Mouse (Mus musculus) lung, embryonic 15.5 days (tissue): ENCODE measurements around the gene Iqck. TPM values are rescaled to one million over a fixed set of nuclear protein-coding genes. Genes with fewer than 3 reads are reported as not detected.

Experiments
- ATAC-seq: fragments of 200-750 bp; cut with Nextera tagmentation; 2 replicates; pipeline ENCODE4 v1.8.0; 2017; ENCODE audit warnings: moderate number of reproducible peaks, borderline replicate concordance; ENCODE audit not compliant: low FRiP score, low TSS enrichment; ENCODE audit errors: extremely low read depth
- H3K27ac ChIP-seq: fragments of 300-500 bp; sonication (generic); 2 replicates; pipeline ENCODE4 v1.5.1; 2015; ENCODE audit warnings: moderate library complexity, mild to moderate bottlenecking, inconsistent platforms
- H3K27me3 ChIP-seq: fragments of 300-500 bp; sonication (generic); 2 replicates; pipeline ENCODE4 v1.6.1; 2015; ENCODE audit warnings: inconsistent platforms
- H3K36me3 ChIP-seq: fragments of 300-500 bp; sonication (generic); 2 replicates; pipeline ENCODE4 v1.6.1; 2015; ENCODE audit warnings: inconsistent platforms
- H3K4me1 ChIP-seq: fragments of 300-500 bp; sonication (generic); 2 replicates; pipeline ENCODE4 v1.6.1; 2015; ENCODE audit warnings: inconsistent platforms
- H3K4me2 ChIP-seq: fragments of 300-500 bp; sonication (generic); 2 replicates; pipeline ENCODE4 v1.6.1; 2015; ENCODE audit warnings: inconsistent platforms, mild to moderate bottlenecking, moderate library complexity
- H3K4me3 ChIP-seq: fragments of 300-500 bp; sonication (generic); 2 replicates; pipeline ENCODE4 v1.5.1; 2015; ENCODE audit warnings: mild to moderate bottlenecking, inconsistent platforms
- H3K9ac ChIP-seq: fragments of 300-500 bp; sonication (generic); 2 replicates; pipeline ENCODE4 v1.6.1; 2015; ENCODE audit warnings: inconsistent platforms
- H3K9me3 ChIP-seq: fragments of 300-500 bp; sonication (generic); 2 replicates; pipeline ENCODE4 v1.6.1; 2016; ENCODE audit warnings: inconsistent platforms
- WGBS: fragments of 180-500 bp; shearing (Covaris S2); methylation state at CpG from one replicate; pipeline ENCODE4 v1.1.7; 2015; 5-methylcytosine and 5-hydroxymethylcytosine counted together
- polyA plus RNA-seq: library from polyadenylated mRNA; unstranded; fragments of >200 nt; fragmentation: Nextera tagmentation; extraction: Ambion mirVana; gene quantifications from 2 replicates; pipeline ENCODE4 v1.2.1, GENCODE M21; 2015

The Iqck gene
- polyA plus RNA-seq, 1 experiment from 2014 or later, result 3.7 TPM

DNA sequence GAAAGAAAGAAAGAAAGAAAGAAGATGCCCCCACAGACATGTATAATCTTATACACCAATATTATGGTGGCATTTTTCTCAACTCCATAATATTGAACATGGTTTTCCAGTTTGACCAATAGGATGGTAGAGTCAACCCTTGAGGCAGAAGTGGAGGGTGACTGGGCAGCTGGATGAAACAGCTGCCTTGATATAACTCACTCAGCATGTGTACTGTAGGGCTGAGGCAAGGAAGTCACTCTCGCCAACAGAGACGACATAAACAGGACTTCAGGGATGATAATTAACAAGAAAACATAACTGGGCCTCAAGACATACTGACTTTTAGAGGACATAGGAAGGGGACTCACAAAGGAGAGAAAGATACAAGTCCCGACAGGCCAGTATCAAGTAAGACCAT lies 946 bp upstream of the Iqck start:
- Histone ChIP-seq H3K36me3 (peaks cover 31% of the 10 kb centered on the region), H3K9ac (peak overlapping the region; percentile 77), H3K4me1 (peaks cover 33% of the 10 kb centered on the region), H3K4me2 (peak overlapping the region; percentile 76), H3K27me3 (no peaks in the 10 kb centered on the region), H3K9me3 (no peaks in the 10 kb centered on the region), H3K4me3 (peak overlapping the region; percentile 75), H3K27ac (no peak overlapping the region)
- no peak for ATAC-seq
- WGBS, result 11% methylated on average over 3 of the region's 3 CpGs

DNA sequence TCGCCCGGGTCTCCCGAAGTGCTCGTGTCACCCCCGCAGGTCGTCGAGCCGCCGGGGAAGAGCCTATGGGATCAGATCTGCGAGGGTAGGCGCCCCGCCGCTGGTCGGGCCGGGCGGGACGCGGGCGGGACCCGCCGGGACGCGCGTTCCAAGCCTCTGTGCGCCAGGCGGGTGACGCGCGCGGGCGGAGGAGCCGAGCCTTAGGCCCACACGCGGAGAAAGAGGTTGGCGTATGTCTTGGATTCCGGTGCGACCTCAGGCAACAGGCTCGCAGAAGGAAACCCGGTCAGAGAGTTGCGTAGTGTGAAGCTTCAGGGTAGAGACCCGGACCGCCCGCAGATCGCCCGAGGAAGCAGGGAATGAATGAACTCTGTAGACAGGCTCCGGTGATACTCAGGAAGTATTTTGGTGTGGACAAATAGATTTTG lies 339 bp downstream of the Iqck start, which contains the start of gene Knop1:
Knop1 (minus strand) TSS at position 378 of the 428 bp plus-strand sequence.
- H3K36me3 ChIP-seq, result peaks cover 22% of the 10 kb centered on the region
- peaks cover 23% of the 10 kb centered on the region for H3K4me1 ChIP-seq
- no peaks in the 10 kb centered on the region for H3K27me3 ChIP-seq
- under 1% methylated on average over 46 of the region's 46 CpGs for WGBS
- H3K9ac ChIP-seq, result peak within 1 kb of the TSS; percentile 77
- no peaks in the 10 kb centered on the region for H3K9me3 ChIP-seq
- ATAC-seq, result peak; percentile 75
- peak within 1 kb of the TSS; percentile 75 for H3K4me3 ChIP-seq
- peak within 1 kb of the TSS; percentile 76 for H3K4me2 ChIP-seq
- H3K27ac ChIP-seq, result peak within 1 kb of the TSS; percentile 63

DNA sequence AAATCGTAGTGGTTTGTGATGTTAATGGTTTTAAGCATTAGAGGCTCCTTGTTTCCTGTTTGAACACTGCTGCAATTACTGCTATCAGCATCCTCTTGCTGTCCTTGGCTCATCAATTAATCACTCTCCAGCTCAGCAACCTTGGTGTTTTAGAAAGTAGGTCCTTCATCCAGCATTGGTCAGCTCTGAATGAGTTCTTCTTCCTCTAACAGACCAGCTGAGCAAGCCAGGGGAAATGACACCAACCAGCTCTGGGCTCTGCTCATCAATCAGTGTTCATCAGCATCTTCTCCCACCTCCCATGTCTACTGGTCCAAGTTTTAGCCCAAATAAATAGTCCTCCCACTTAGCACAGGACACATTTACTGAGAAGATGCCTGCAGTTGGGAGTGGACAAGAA lies 3.1 kb downstream of the Iqck start:
- no peak for ATAC-seq
- Histone ChIP-seq H3K9ac (no peak overlapping the region), H3K36me3 (no peaks in the 10 kb centered on the region), H3K4me2 (no peak overlapping the region), H3K9me3 (no peaks in the 10 kb centered on the region), H3K4me1 (peaks cover 18% of the 10 kb centered on the region), H3K4me3 (no peak overlapping the region), H3K27ac (no peak overlapping the region), H3K27me3 (no peaks in the 10 kb centered on the region)
- WGBS, result 73% methylated on average over 1 of the region's 1 CpGs

DNA sequence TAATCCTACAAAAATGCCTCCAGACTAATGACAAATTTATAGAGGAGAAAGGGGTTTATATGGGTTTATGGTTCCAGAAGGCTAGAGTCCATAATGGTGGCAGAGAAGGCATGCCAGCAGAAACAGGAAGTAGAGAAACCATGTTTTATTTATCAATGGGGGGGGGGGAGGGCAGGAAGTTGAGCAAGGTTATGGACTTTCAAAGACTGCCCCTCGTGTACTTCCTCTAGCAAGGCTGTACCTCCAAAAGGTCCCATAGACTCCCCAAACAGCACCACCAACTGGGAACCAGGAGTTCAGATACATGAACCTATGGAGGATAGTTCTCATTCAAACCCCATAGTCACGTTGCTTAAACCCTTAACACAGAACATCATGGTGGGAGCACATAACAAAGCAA lies 9.8 kb downstream of the Iqck start:
- no peaks in the 10 kb centered on the region for H3K4me1 ChIP-seq
- ATAC-seq, result no peak
- no peak overlapping the region for H3K27ac ChIP-seq
- no peak overlapping the region for H3K4me3 ChIP-seq
- no peaks in the 10 kb centered on the region for H3K36me3 ChIP-seq
- no peak overlapping the region for H3K9ac ChIP-seq
- 60% methylated on average over 2 of the region's 2 CpGs for WGBS
- no peaks in the 10 kb centered on the region for H3K27me3 ChIP-seq
- H3K4me2 ChIP-seq, result no peak overlapping the region
- H3K9me3 ChIP-seq, result no peaks in the 10 kb centered on the region

DNA sequence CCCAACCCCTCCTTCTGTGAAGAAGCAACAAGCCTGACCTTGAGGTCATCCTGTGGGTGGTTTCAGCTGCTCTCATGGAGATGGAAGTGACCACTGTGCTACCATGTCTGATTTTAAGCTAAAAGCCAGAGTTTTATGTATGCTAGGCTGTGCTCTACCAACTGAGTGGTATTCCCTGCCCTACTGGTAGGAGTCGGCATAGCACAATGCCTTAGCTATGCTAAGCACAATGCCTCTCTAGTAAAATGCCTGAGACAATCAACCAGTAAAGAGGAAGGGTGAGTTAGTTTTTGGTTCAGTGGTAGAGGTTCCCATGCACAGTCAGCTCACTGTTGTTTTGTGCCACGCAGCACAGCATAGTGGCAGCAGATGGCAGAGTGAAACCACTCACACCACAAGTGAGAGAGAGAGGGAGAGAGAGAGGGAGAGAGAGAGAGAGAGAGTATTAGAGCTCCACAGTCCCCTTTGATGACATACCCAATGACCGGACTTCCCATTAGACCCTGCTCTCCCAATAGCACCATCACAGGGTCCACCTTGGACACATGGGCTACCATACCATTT lies 24.0 kb downstream of the Iqck start:
- Histone ChIP-seq H3K4me3 (no peak overlapping the region), H3K27me3 (no peaks in the 10 kb centered on the region), H3K9me3 (no peaks in the 10 kb centered on the region), H3K27ac (no peak overlapping the region), H3K4me2 (no peak overlapping the region), H3K9ac (no peak overlapping the region), H3K36me3 (no peaks in the 10 kb centered on the region), H3K4me1 (0 out of 2 replicates have a peak, but pooled peaks cover 8% of the 10 kb centered on the region)
- no peak for ATAC-seq
- 89% methylated on average over 3 of the region's 3 CpGs for WGBS

- Histone ChIP-seq H3K4me1 (peaks cover 15% of the 10 kb centered on the region), H3K27me3 (no peaks in the 10 kb centered on the region), H3K9me3 (no peaks in the 10 kb centered on the region), H3K27ac (no peak overlapping the region), H3K4me3 (no peak overlapping the region), H3K36me3 (no peaks in the 10 kb centered on the region), H3K9ac (no peak overlapping the region), H3K4me2 (no peak overlapping the region)
- ATAC-seq, result no peak
- WGBS, result 45% methylated on average over 4 of the region's 4 CpGs
Measured at GRCm38 (mm10) chr7:118883957-118884356, 28.4 kb downstream of the Iqck start.

- WGBS, result 69% methylated on average over 4 of the region's 4 CpGs
- H3K4me3 ChIP-seq, result no peak overlapping the region
- H3K27ac ChIP-seq, result no peak overlapping the region
- no peaks in the 10 kb centered on the region for H3K36me3 ChIP-seq
- H3K9me3 ChIP-seq, result no peaks in the 10 kb centered on the region
- H3K9ac ChIP-seq, result no peak overlapping the region
- H3K4me1 ChIP-seq, result peaks cover 24% of the 10 kb centered on the region
- H3K27me3 ChIP-seq, result no peaks in the 10 kb centered on the region
- no peak for ATAC-seq
- H3K4me2 ChIP-seq, result no peak overlapping the region
Measured at GRCm38 (mm10) chr7:118884969-118885368, 29.4 kb downstream of the Iqck start.

DNA sequence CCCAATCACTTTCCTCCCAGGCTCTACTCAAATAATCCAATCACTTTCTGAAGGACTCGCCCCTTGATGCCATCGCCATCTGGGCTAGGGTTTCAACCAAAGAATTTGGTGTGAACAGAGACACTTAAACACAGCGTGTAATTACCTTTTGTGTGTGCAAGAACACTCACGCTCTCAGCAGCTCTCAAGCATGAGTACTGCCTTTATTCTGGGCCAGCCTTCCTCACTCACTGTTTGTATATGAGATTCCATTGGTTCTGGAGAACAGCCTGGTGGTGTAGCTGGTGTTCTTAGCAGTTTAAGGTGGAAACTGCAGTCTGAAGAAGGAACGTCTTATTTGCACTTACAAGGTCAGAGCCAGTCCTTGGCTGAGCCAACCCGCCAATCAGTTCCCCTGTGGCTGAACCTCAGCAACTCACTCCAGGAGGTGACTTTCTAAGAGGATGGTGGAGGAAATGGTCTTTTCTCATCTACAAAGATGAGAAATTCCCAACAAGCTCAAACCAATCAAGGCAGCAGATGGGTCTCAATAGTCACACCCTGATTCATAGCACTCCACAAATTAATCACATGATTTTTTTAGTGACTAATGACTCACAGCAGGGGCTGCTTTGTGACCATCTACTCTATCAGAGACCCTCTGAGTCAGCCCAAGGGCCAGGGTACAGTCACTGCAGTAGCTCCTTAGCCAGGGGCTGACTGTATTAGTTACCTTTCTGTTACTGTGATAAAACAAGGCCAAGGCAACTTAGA lies 31.9 kb downstream of the Iqck start:
- no peaks in the 10 kb centered on the region for H3K9me3 ChIP-seq
- no peak overlapping the region for H3K9ac ChIP-seq
- no peak overlapping the region for H3K4me3 ChIP-seq
- peak overlapping the region; percentile 87 for H3K27ac ChIP-seq
- peaks cover 26% of the 10 kb centered on the region for H3K4me1 ChIP-seq
- H3K36me3 ChIP-seq, result no peaks in the 10 kb centered on the region
- no peak overlapping the region for H3K4me2 ChIP-seq
- peak; percentile 60; the same call in 1 of the 2 replicates for ATAC-seq
- H3K27me3 ChIP-seq, result no peaks in the 10 kb centered on the region
- 46% methylated on average over 6 of the region's 6 CpGs for WGBS

GRCm38 (mm10) chr7:118889046-118889680 lies 33.6 kb downstream of the Iqck start:
- Histone ChIP-seq H3K4me2 (no peak overlapping the region), H3K9me3 (no peaks in the 10 kb centered on the region), H3K4me3 (no peak overlapping the region), H3K27ac (peak overlapping the region; percentile 78), H3K4me1 (peaks cover 18% of the 10 kb centered on the region), H3K36me3 (no peaks in the 10 kb centered on the region), H3K9ac (no peak overlapping the region), H3K27me3 (no peaks in the 10 kb centered on the region)
- peak; percentile 46; the same call in 1 of the 2 replicates for ATAC-seq
- WGBS, result 10% methylated on average over 3 of the region's 3 CpGs

GRCm38 (mm10) chr7:118895469-118896450 lies 40.2 kb downstream of the Iqck start:
- H3K27ac ChIP-seq, result peak overlapping the region; percentile 20
- H3K9ac ChIP-seq, result no peak overlapping the region
- no peaks in the 10 kb centered on the region for H3K36me3 ChIP-seq
- no peak overlapping the region for H3K4me2 ChIP-seq
- H3K9me3 ChIP-seq, result no peaks in the 10 kb centered on the region
- no peaks in the 10 kb centered on the region for H3K27me3 ChIP-seq
- peaks cover 9% of the 10 kb centered on the region; the same call in 1 of the 2 replicates for H3K4me1 ChIP-seq
- no peak for ATAC-seq
- H3K4me3 ChIP-seq, result no peak overlapping the region
- 36% methylated on average over 10 of the region's 10 CpGs for WGBS

GRCm38 (mm10) chr7:118898063-118898462 lies 42.5 kb downstream of the Iqck start:
- ATAC-seq, result no peak
- H3K9me3 ChIP-seq, result no peaks in the 10 kb centered on the region
- H3K27ac ChIP-seq, result no peak overlapping the region
- no peaks in the 10 kb centered on the region for H3K36me3 ChIP-seq
- peaks cover 16% of the 10 kb centered on the region for H3K4me1 ChIP-seq
- no peak overlapping the region for H3K4me3 ChIP-seq
- H3K9ac ChIP-seq, result no peak overlapping the region
- no peaks in the 10 kb centered on the region for H3K27me3 ChIP-seq
- no peak overlapping the region for H3K4me2 ChIP-seq
